Mouse (Mus musculus) liver, embryonic 14.5 days (tissue): Measurements from ENCODE around the gene Tmem135.

ENCODE experiments used
- CTCF ChIP-seq: IDR thresholded peaks from 2 replicates; pipeline ENCODE4 v1.5.1; 2016; ENCODE audit warnings: antibody characterized with exemption, low read depth, control low read depth
- EP300 ChIP-seq: IDR thresholded peaks from 2 replicates; pipeline ENCODE4 v1.6.1; 2016; ENCODE audit warnings: antibody characterized with exemption, low read depth

DNA sequence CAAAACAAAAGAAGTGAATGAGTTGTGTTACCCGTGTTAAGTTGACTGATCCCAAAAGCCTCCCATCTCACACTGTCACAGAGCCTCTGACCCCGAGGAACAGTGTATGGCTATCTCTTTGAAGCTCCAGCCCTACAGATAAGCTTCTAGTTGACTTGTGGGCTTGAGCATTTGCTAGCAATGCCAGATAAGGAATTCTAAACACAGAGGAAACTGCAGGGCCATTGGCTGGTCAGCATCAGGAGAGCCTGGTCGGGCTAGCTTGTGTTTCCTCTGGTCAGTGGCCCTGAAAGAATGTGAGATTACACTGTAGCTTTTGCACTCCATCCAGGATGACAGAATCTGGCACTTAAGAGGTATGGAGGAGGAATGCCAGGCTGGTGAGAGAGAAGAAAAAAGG lies 36.4 kb downstream of the Tmem135 start:
- TF ChIP-seq CTCF (no peak), EP300 (no peak)
